Mouse (Mus musculus) MEL (cell line): ENCODE results near the gene Dlgap1. TPM values are rescaled to one million over a fixed set of nuclear protein-coding genes. Genes with fewer than 3 reads are reported as not detected.

Source experiments
- DNase-seq: peaks from one replicate; pipeline ENCODE4 v3.0.0; 2011; ENCODE audit warnings: low read depth, low spot score
- H3K27ac ChIP-seq: 2 replicates; pipeline ENCODE4 v1.5.1; 2012; ENCODE audit warnings: low read depth, mild to moderate bottlenecking, control low read depth, low read length, moderate library complexity; ENCODE audit not compliant: control insufficient read depth
- H3K27me3 ChIP-seq, 2 experiments: fragments of 150-350 bp in 1 of 2; sonication (generic) in 1 of 2; 2 replicates each; pipeline ENCODE4 v1.6.1; 2012; ENCODE audit warnings: low read length in 2 of 2, mild to moderate bottlenecking in 2 of 2, improper control_type of control experiment in 1 of 2, moderate library complexity in 1 of 2; ENCODE audit not compliant: insufficient read depth in 2 of 2, control insufficient read depth in 1 of 2
- H3K36me3 ChIP-seq, 2 experiments: 2 replicates each; pipeline ENCODE4 v1.6.1; 2012 to 2014; ENCODE audit warnings: low read length in 2 of 2, improper control_type of control experiment in 1 of 2, inconsistent platforms in 1 of 2, mild to moderate bottlenecking in 1 of 2; ENCODE audit not compliant: insufficient read depth in 2 of 2, control insufficient read depth in 1 of 2
- H3K4me1 ChIP-seq, 2 experiments: fragments of 150-350 bp in 1 of 2; sonication (generic) in 1 of 2; 2 replicates each; pipeline ENCODE4 v1.6.1; 2012; ENCODE audit warnings: low read length in 2 of 2, improper control_type of control experiment in 1 of 2, mild to moderate bottlenecking in 1 of 2; ENCODE audit not compliant: insufficient read depth in 2 of 2, control insufficient read depth in 1 of 2
- H3K4me3 ChIP-seq, 2 experiments: fragments of 150-350 bp in 1 of 2; sonication (generic) in 1 of 2; 2 replicates each; pipeline ENCODE4 v1.5.1; 2012; ENCODE audit warnings: low read depth in 2 of 2, low read length in 2 of 2, mild to moderate bottlenecking in 2 of 2, moderate library complexity in 2 of 2, control low read depth in 1 of 2, improper control_type of control experiment in 1 of 2; ENCODE audit not compliant: control insufficient read depth in 1 of 2, insufficient read depth in 1 of 2
- H3K79me2 ChIP-seq: 2 replicates; pipeline ENCODE4 v1.6.1; 2012; ENCODE audit warnings: mild to moderate bottlenecking, low read length, moderate library complexity; ENCODE audit not compliant: control insufficient read depth, poor library complexity, insufficient read depth
- H3K9ac ChIP-seq: 2 replicates; pipeline ENCODE4 v1.6.1; 2012; ENCODE audit warnings: low read depth, mild to moderate bottlenecking, control low read depth, low read length, moderate library complexity; ENCODE audit not compliant: control insufficient read depth, poor library complexity, severe bottlenecking
- H3K9me3 ChIP-seq: fragments of 150-350 bp; sonication (generic); replicated peaks from 2 replicates; pipeline ENCODE4 v1.6.1; 2012; ENCODE audit warnings: mild to moderate bottlenecking, low read length, improper control_type of control experiment, moderate library complexity; ENCODE audit not compliant: insufficient read depth
- CHD1 ChIP-seq: IDR thresholded peaks from 2 replicates; pipeline ENCODE4 v1.6.1; 2012; ENCODE audit warnings: low read depth, mild to moderate bottlenecking, inconsistent platforms, low read length, improper control_type of control experiment
- CTCF ChIP-seq, 3 experiments: IDR thresholded peaks in 2 of 3; conservative IDR thresholded peaks in 1 of 3; 2 replicates each; pipeline ENCODE4 v1.5.1; 2011 to 2012; ENCODE audit warnings: low read length in 3 of 3, low read depth in 2 of 3, mild to moderate bottlenecking in 2 of 3, improper control_type of control experiment in 1 of 3, inconsistent platforms in 1 of 3, mixed read lengths in 1 of 3, moderate library complexity in 1 of 3; ENCODE audit not compliant: control insufficient read depth in 1 of 3, insufficient read depth in 1 of 3, poor library complexity in 1 of 3, severe bottlenecking in 1 of 3
- E2F4 ChIP-seq: IDR thresholded peaks from 2 replicates; pipeline ENCODE4 v1.6.1; 2011; ENCODE audit warnings: low read depth, low read length, improper control_type of control experiment, borderline replicate concordance
- ELF1 ChIP-seq: IDR thresholded peaks from 2 replicates; pipeline ENCODE4 v1.6.1; 2014; ENCODE audit warnings: low read depth, mild to moderate bottlenecking, inconsistent platforms, low read length, improper control_type of control experiment, moderate library complexity
- ETS1 ChIP-seq: IDR thresholded peaks from 2 replicates; pipeline ENCODE4 v1.6.1; 2012; ENCODE audit warnings: low read depth, mild to moderate bottlenecking, inconsistent platforms, low read length, improper control_type of control experiment, moderate library complexity
- JUND ChIP-seq: IDR thresholded peaks from 2 replicates; pipeline ENCODE4 v1.6.1; 2011; ENCODE audit warnings: low read depth, mild to moderate bottlenecking, improper control_type of control experiment, low read length
- MEF2A ChIP-seq: IDR thresholded peaks from 2 replicates; pipeline ENCODE4 v1.6.1; 2014; ENCODE audit warnings: low read depth, mild to moderate bottlenecking, inconsistent platforms, low read length, improper control_type of control experiment; ENCODE audit not compliant: poor library complexity, insufficient replicate concordance, severe bottlenecking; ENCODE audit errors: extremely low read depth
- MXI1 ChIP-seq: IDR thresholded peaks from 2 replicates; pipeline ENCODE4 v1.6.1; 2011; ENCODE audit warnings: mild to moderate bottlenecking, low read depth, low read length, improper control_type of control experiment
- NELFE ChIP-seq: IDR thresholded peaks from 2 replicates; pipeline ENCODE4 v1.6.1; 2011; ENCODE audit warnings: low read depth, low read length, improper control_type of control experiment
- NRF1 ChIP-seq: IDR thresholded peaks from 2 replicates; pipeline ENCODE4 v1.6.1; 2014; ENCODE audit warnings: low read depth, mild to moderate bottlenecking, inconsistent platforms, low read length, improper control_type of control experiment, moderate library complexity; ENCODE audit not compliant: poor library complexity, insufficient read depth, severe bottlenecking
- RCOR1 ChIP-seq: IDR thresholded peaks from 2 replicates; pipeline ENCODE4 v1.6.1; 2012; ENCODE audit warnings: low read depth, mild to moderate bottlenecking, inconsistent platforms, low read length, improper control_type of control experiment
- SIN3A ChIP-seq: IDR thresholded peaks from 2 replicates; pipeline ENCODE4 v1.6.1; 2012; ENCODE audit warnings: low read length, improper control_type of control experiment, inconsistent platforms
- SMC3 ChIP-seq: IDR thresholded peaks from 2 replicates; pipeline ENCODE4 v1.6.1; 2011; ENCODE audit warnings: low read depth, low read length, improper control_type of control experiment
- TAL1 ChIP-seq: IDR thresholded peaks from 2 replicates; pipeline ENCODE4 v1.6.1; 2012; ENCODE audit warnings: mild to moderate bottlenecking, inconsistent platforms, low read length, moderate library complexity, mixed read lengths
- TBP ChIP-seq: IDR thresholded peaks from 2 replicates; pipeline ENCODE4 v1.8.0; 2011; ENCODE audit warnings: low read depth, low read length, improper control_type of control experiment
- USF1 ChIP-seq: IDR thresholded peaks from 2 replicates; pipeline ENCODE4 v1.6.1; 2014; ENCODE audit warnings: low read depth, mild to moderate bottlenecking, inconsistent platforms, low read length, improper control_type of control experiment, moderate library complexity
- USF2 ChIP-seq, 2 experiments: IDR thresholded peaks; 2 replicates each; pipeline ENCODE4 v1.6.1; 2011 to 2012; ENCODE audit warnings: improper control_type of control experiment in 2 of 2, low read length in 2 of 2, borderline replicate concordance in 1 of 2, inconsistent platforms in 1 of 2, low read depth in 1 of 2, mild to moderate bottlenecking in 1 of 2; ENCODE audit not compliant: insufficient read depth in 1 of 2
- ZKSCAN1 ChIP-seq: IDR thresholded peaks from 2 replicates; pipeline ENCODE4 v1.6.1; 2012; ENCODE audit warnings: low read depth, mild to moderate bottlenecking, inconsistent platforms, low read length, improper control_type of control experiment, moderate library complexity
- ZMIZ1 ChIP-seq: IDR thresholded peaks from 2 replicates; pipeline ENCODE4 v1.6.1; 2012; ENCODE audit warnings: low read depth, mild to moderate bottlenecking, inconsistent platforms, low read length, improper control_type of control experiment, moderate library complexity
- ZNF384 ChIP-seq: IDR thresholded peaks from 2 replicates; pipeline ENCODE4 v1.6.1; 2012; ENCODE audit warnings: low read depth, mild to moderate bottlenecking, inconsistent platforms, low read length, improper control_type of control experiment
- polyA plus RNA-seq, 2 experiments: library from polyadenylated mRNA; stranded (reverse) in 1 of 2; unstranded in 1 of 2; fragments of >175 nt in 1 of 2; fragments of >200 nt in 1 of 2; gene quantifications; 2 replicates each; pipeline versions ENCODE4 v1.2.1 to v1.2.4; 2012; ENCODE audit warnings: low replicate concordance in 2 of 2, low read depth in 1 of 2; ENCODE audit not compliant: insufficient read length in 2 of 2, insufficient read depth in 1 of 2, missing spikeins in 1 of 2
- total RNA-seq: library from RNA; depleted of rRNA; stranded (reverse); fragments of 300-350 nt; gene quantifications from 2 replicates; pipeline ENCODE4 v1.2.3, GENCODE M21; 2012

Dlgap1 gene
- total and polyA plus RNA-seq, 3 experiments, result 0.06 TPM; not detected in 2

DNA sequence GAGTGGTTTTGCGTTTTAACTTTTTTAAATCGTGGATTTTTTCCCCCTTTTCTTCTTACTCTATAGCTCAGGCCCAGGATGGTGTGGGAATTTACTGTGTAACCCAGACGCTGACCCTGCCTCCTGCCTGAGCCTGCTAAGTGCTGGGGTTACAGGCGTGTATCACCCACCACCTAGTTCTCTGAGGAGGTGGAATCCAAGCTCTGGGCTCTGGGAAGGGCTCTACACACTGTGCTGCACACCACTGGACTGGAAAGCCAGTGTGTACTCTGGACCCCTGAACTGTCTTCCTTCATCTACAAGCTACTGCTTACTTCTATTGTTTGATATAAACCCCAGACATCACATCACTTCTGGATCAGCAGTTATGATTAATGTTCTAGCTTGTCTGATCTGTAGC, 889.9 kb downstream of the Dlgap1 start:
- Histone ChIP-seq H3K4me3 (no peak overlapping the region), H3K9me3 (no peaks in the 10 kb centered on the region), H3K4me1 (peaks cover 2 to 3% of the 10 kb centered on the region in 2 experiments; a peak in 2 of 4 replicates), H3K79me2 (peaks cover 6% of the 10 kb centered on the region)
- TF ChIP-seq RCOR1, result no peak
- TF ChIP-seq E2F4, result no peak
- no peak for TF ChIP-seq SIN3A
- no peak for TF ChIP-seq MEF2A
- no peak for TF ChIP-seq TAL1
- no peak for TF ChIP-seq USF2 (IDR thresholded peaks at IDR 0.05; ENCODE audit: borderline replicate concordance in 1 of 2, insufficient read depth in 1 of 2, low read depth in 1 of 2, low read length in 2 of 2)
- no peak for TF ChIP-seq USF1
- TF ChIP-seq TBP, result no peak
- no peak for TF ChIP-seq CHD1
- TF ChIP-seq ZKSCAN1, result no peak
- TF ChIP-seq SMC3, result no peak
- no peak for TF ChIP-seq ZNF384
- no peak for TF ChIP-seq ZMIZ1
- no peak for TF ChIP-seq NRF1
- no peak for TF ChIP-seq MXI1
- TF ChIP-seq, all 39 proteins: peak for 0
- Histone ChIP-seq H3K9ac (no peak overlapping the region), H3K27me3 (no peaks in the 10 kb centered on the region), H3K27ac (no peak overlapping the region), H3K36me3 (peaks cover 2 to 7% of the 10 kb centered on the region in 2 experiments)
- no peak for DNase-seq

DNA sequence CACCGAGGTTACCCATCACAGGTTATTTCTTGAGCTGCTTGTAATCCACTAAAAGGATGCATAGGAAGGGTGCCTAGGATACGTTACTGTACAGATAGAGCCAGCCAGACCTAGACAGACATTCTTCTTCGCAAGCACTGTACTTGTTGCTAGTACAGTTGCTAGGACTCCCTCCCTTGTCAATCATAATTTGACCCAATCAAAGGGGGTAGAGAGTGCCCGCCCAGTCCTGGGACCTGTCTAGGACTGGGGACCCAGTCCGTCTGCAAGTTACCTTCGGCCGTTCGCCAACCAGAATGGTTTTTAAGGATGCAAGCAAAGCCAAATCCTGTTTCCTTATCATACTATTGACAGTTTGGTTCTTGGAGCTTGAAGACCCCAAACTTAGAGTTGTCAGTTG, 895.2 kb downstream of the Dlgap1 start:
- Histone ChIP-seq H3K4me3 (no peak overlapping the region), H3K9ac (no peak overlapping the region), H3K79me2 (no peaks in the 10 kb centered on the region), H3K27me3 (no peaks in the 10 kb centered on the region), H3K9me3 (no peaks in the 10 kb centered on the region), H3K36me3 (peaks cover 0 to 2% of the 10 kb centered on the region in 2 experiments; a peak in 2 of 4 replicates), H3K4me1 (no peaks in the 10 kb centered on the region), H3K27ac (no peak overlapping the region)
- DNase-seq, result no peak
- no peak for TF ChIP-seq NELFE
- TF ChIP-seq ETS1, result no peak
- TF ChIP-seq JUND, result no peak
- no peak for TF ChIP-seq ELF1
- no peak for TF ChIP-seq CTCF (IDR thresholded peaks at IDR 0.05 in 2 of 3, conservative IDR thresholded peaks at IDR 0.05 in 1 of 3; ENCODE audit: control insufficient read depth in 1 of 3, insufficient read depth in 1 of 3, low read depth in 2 of 3, low read length in 3 of 3, poor library complexity in 1 of 3, severe bottlenecking in 1 of 3)
- no peak for TF ChIP-seq USF2 (IDR thresholded peaks at IDR 0.05; ENCODE audit: borderline replicate concordance in 1 of 2, insufficient read depth in 1 of 2, low read depth in 1 of 2, low read length in 2 of 2)
